Mouse (Mus musculus) liver, embryonic 14.5 days (tissue): ENCODE results near the gene Palld.

Experiments
- CTCF ChIP-seq: IDR thresholded peaks from 2 replicates; pipeline ENCODE4 v1.5.1; 2016; ENCODE audit warnings: antibody characterized with exemption, low read depth, control low read depth
- EP300 ChIP-seq: IDR thresholded peaks from 2 replicates; pipeline ENCODE4 v1.6.1; 2016; ENCODE audit warnings: antibody characterized with exemption, low read depth

- no peak for TF ChIP-seq CTCF
- TF ChIP-seq EP300: no peak
These were observed 215.4 kb downstream of the Palld start for GRCm38 (mm10) chr8:61687071-61687470.
